Mouse (Mus musculus): Measurements from ENCODE around the gene Got1. TPM values are rescaled to one million over a fixed set of nuclear protein-coding genes. Genes with fewer than 3 reads are reported as not detected.

Gene Got1
- 100 to 1,000 TPM; 316 to 792 TPM for total RNA-seq (2021)
- long read RNA-seq, experiment 1, transcript Got1-203 (3 exons, 661 nt): minor isoform, 7 of 657 reads
- long read RNA-seq, experiment 1, transcript Got1-201 (9 exons, 2,058 nt): major isoform, 587 of 657 reads
- long read RNA-seq, experiment 1, partial matches to known transcripts: 35 of 657 reads
- long read RNA-seq, experiment 1, other reads (novel, unspliced or antisense): 28 of 657 reads
- long read RNA-seq, experiment 2, transcript Got1-201 (9 exons, 2,058 nt): major isoform, 512 of 559 reads
- long read RNA-seq, experiment 2, partial matches to known transcripts: 25 of 559 reads
- long read RNA-seq, experiment 2, other reads (novel, unspliced or antisense): 18 of 559 reads

GRCm38 (mm10) chr19:43524187-43525103 is at the start of gene Got1:
Got1 (minus strand) TSS chr19:43524605.
- DNase-seq: peak; percentile 97
- intact Hi-C loops (cut with DNase I): loop anchor here (10.0 kb wide), 1 partner anchor 1350 kb away; no protein-coding TSS in a partner anchor
- H3K4me3 ChIP-seq: peak within 1 kb of the TSS; percentile 89
- TF ChIP-seq CTCF (IDR thresholded peaks at IDR 0.05): no peak
- H3K27ac ChIP-seq: peak within 1 kb of the TSS; percentile 96

GRCm38 (mm10) chr19:43570831-43571790 is 46.7 kb upstream of the Got1 start:
- peak; percentile 79 for DNase-seq
- intact Hi-C loops (cut with DNase I): loop anchor here (10.0 kb wide), 2 partner anchors 76 to 84 kb away; no protein-coding TSS in a partner anchor
- Histone ChIP-seq H3K27ac (no peak overlapping the region), H3K4me3 (peak overlapping the region; percentile 62)
- peak; percentile 97 for TF ChIP-seq CTCF (IDR thresholded peaks at IDR 0.05)

GRCm38 (mm10) chr19:43569133-43569532 is 44.7 kb upstream of the Got1 start:
- no peak for DNase-seq
- no peak overlapping the region for H3K27ac ChIP-seq
- intact Hi-C loops (cut with DNase I): no loop called here
- no peak for TF ChIP-seq CTCF (IDR thresholded peaks at IDR 0.05)
- H3K4me3 ChIP-seq: no peak overlapping the region

GRCm38 (mm10) chr19:43568298-43568697 is 43.9 kb upstream of the Got1 start:
- H3K4me3 ChIP-seq: no peak overlapping the region
- peak; percentile 19; the same call in 1 of the 2 replicates for TF ChIP-seq CTCF (IDR thresholded peaks at IDR 0.05)
- DNase-seq: no peak
- H3K27ac ChIP-seq: no peak overlapping the region
- intact Hi-C loops (cut with DNase I): no loop called here

GRCm38 (mm10) chr19:43563166-43563565 is 38.8 kb upstream of the Got1 start:
- intact Hi-C loops (cut with DNase I): no loop called here
- TF ChIP-seq CTCF (IDR thresholded peaks at IDR 0.05): no peak
- Histone ChIP-seq H3K4me3 (no peak overlapping the region), H3K27ac (no peak overlapping the region)
- no peak for DNase-seq

GRCm38 (mm10) chr19:43561841-43562240 is 37.4 kb upstream of the Got1 start:
- H3K27ac ChIP-seq: no peak overlapping the region
- H3K4me3 ChIP-seq: no peak overlapping the region
- no peak for TF ChIP-seq CTCF (IDR thresholded peaks at IDR 0.05)
- DNase-seq: no peak
- intact Hi-C loops (cut with DNase I): no loop called here

GRCm38 (mm10) chr19:43560244-43560643 is 35.8 kb upstream of the Got1 start:
- no peak overlapping the region for H3K4me3 ChIP-seq
- TF ChIP-seq CTCF (IDR thresholded peaks at IDR 0.05): no peak
- no peak for DNase-seq
- H3K27ac ChIP-seq: no peak overlapping the region
- intact Hi-C loops (cut with DNase I): no loop called here

GRCm38 (mm10) chr19:43551493-43551890 is 27.1 kb upstream of the Got1 start:
- no peak for DNase-seq
- TF ChIP-seq CTCF (IDR thresholded peaks at IDR 0.05): no peak
- intact Hi-C loops (cut with DNase I): no loop called here
- H3K4me3 ChIP-seq: no peak overlapping the region
- H3K27ac ChIP-seq: no peak overlapping the region

DNA sequence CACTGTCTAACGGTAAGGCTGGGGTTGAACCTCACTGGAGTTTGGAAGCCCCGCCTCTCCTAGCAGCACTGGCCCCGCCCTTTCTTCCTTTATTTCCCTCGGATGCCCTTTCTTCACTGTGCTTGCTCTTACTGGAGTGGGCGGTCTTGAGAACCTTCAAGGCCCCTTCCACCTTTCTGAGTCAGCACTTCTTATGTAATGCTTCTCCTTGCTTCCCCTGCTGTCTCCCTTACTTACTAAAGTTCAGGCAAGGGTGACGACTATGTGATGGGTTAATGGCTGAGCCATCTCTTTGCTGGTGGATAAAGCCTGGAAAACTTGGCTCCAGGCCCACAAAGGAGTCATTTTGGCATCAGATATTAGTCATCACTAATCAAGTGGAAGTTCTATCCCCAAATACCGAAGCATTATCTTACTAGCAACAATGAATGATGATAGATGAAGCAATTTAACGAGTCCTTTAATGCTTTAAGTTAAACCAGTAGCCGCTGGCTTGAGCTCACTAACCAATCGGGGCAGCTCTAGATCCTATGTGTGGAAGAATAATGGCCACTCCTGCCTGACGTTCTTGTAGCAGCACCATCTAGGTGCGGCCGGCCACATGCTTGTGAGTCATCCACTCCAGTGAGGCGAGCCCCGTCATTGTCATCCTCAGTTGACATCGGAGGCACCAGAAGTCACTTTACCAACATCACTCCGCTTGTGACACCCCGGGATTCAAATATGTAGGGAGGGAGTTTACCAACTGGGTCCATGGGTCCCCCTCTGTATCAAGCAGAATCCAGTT is 26.5 kb upstream of the Got1 start:
- Histone ChIP-seq H3K27ac (no peak overlapping the region), H3K4me3 (no peak overlapping the region)
- DNase-seq: no peak
- no peak for TF ChIP-seq CTCF (IDR thresholded peaks at IDR 0.05)
- intact Hi-C loops (cut with DNase I): no loop called here

GRCm38 (mm10) chr19:43548060-43548459 is 23.7 kb upstream of the Got1 start:
- Histone ChIP-seq H3K4me3 (no peak overlapping the region), H3K27ac (no peak overlapping the region)
- intact Hi-C loops (cut with DNase I): no loop called here
- TF ChIP-seq CTCF (IDR thresholded peaks at IDR 0.05): no peak
- no peak for DNase-seq

Measured in gastrocnemius, adult 2 months (tissue).